16 mouse cellular contexts compared by ENCODE assay signal in genomic region chr6:88974457-88974856, GRCm38 (mm10).
DNase-seq lines count a peak whose midpoint lies in the region; ATAC-seq and TF ChIP-seq lines count a peak whose summit lies in the region.
"Had no signal": no experiment of that assay in that cellular context is flagged by ENCODE, and none has a peak within 500 bp of the region (broad histone marks: within the 10 kb centered on the region; RNA-seq: fewer than 3 reads in every experiment).

No protein-coding gene starts in this region.

- H3K4me1 ChIP-seq in embryonic facial prominence, embryonic 14.5 days (ENCODE audit: control insufficient read depth, insufficient read depth, low read length): no peaks in the 10 kb centered on the region
- H3K4me1 ChIP-seq in forebrain, embryonic 14.5 days (ENCODE audit: control insufficient read depth, insufficient read depth, low read length): peaks cover 25% of the 10 kb centered on the region; the same call in 1 of the 2 replicates
- H3K4me1 ChIP-seq in hindbrain, postnatal 0 days (ENCODE audit: insufficient read depth, low read length): peaks cover 26% of the 10 kb centered on the region
- H3K4me1 ChIP-seq in midbrain, embryonic 16.5 days (ENCODE audit: control insufficient read depth, insufficient read depth, low read length): peaks cover 74% of the 10 kb centered on the region
- H3K4me1 ChIP-seq: liver, embryonic 13.5 days had no signal

- no peaks in the 10 kb centered on the region; the same call in 1 of the 2 replicates for H3K27me3 ChIP-seq in embryonic facial prominence, embryonic 14.5 days (replicated peaks; ENCODE audit: control insufficient read depth, insufficient read depth, low read length)
- H3K27me3 ChIP-seq in forebrain, embryonic 14.5 days (replicated peaks; ENCODE audit: control insufficient read depth, insufficient read depth, low read length): no peaks in the 10 kb centered on the region
- H3K27me3 ChIP-seq in hindbrain, postnatal 0 days (ENCODE audit: insufficient read depth, low read length): no peaks in the 10 kb centered on the region
- H3K27me3 ChIP-seq in midbrain, embryonic 16.5 days (ENCODE audit: control insufficient read depth, insufficient read depth, low read depth, low read length): no peaks in the 10 kb centered on the region

- no peak overlapping the region for H3K4me2 ChIP-seq in embryonic facial prominence, embryonic 14.5 days (ENCODE audit: low read depth, low read length)
- H3K4me2 ChIP-seq in forebrain, embryonic 14.5 days (ENCODE audit: low read length): no peak overlapping the region
- no peak overlapping the region for H3K4me2 ChIP-seq in hindbrain, postnatal 0 days (ENCODE audit: low read depth, low read length)
- no peak overlapping the region for H3K4me2 ChIP-seq in midbrain, embryonic 16.5 days (ENCODE audit: low read length)
- H3K4me2 ChIP-seq: heart, embryonic 12.5 days; limb, embryonic 12.5 days; liver, embryonic 13.5 days had no signal

- no peaks in the 10 kb centered on the region for H3K36me3 ChIP-seq in embryonic facial prominence, embryonic 14.5 days (ENCODE audit: control insufficient read depth, insufficient read depth, low read length)
- no peaks in the 10 kb centered on the region for H3K36me3 ChIP-seq in forebrain, embryonic 14.5 days (ENCODE audit: control insufficient read depth, insufficient read depth, low read length)
- no peaks in the 10 kb centered on the region for H3K36me3 ChIP-seq in hindbrain, postnatal 0 days (ENCODE audit: insufficient read depth, low read length)
- H3K36me3 ChIP-seq in midbrain, embryonic 16.5 days (ENCODE audit: control insufficient read depth, insufficient read depth, low read length): no peaks in the 10 kb centered on the region
- H3K36me3 ChIP-seq: heart, embryonic 12.5 days; limb, embryonic 12.5 days; liver, embryonic 13.5 days had no signal

- ATAC-seq in embryonic facial prominence, embryonic 14.5 days (ENCODE audit: low read depth): peak; percentile 45; the same call in 1 of the 2 replicates
- ATAC-seq in forebrain, embryonic 14.5 days: no peak
- no peak for ATAC-seq in hindbrain, postnatal 0 days
- no peak for ATAC-seq in midbrain, embryonic 16.5 days
- ATAC-seq: intestine, postnatal 0 days had no signal

- no peak overlapping the region for H3K27ac ChIP-seq in embryonic facial prominence, embryonic 14.5 days (replicated peaks; ENCODE audit: low read depth, low read length)
- H3K27ac ChIP-seq in forebrain, embryonic 14.5 days (ENCODE audit: low read depth, low read length): 0 out of 2 replicates have a peak overlapping the region, but pooled peaks have one; percentile 29
- no peak overlapping the region for H3K27ac ChIP-seq in hindbrain, postnatal 0 days
- H3K27ac ChIP-seq in midbrain, embryonic 16.5 days (ENCODE audit: low read length): peak overlapping the region; percentile 43; the same call in 1 of the 2 replicates
- H3K27ac ChIP-seq: gastrocnemius, adult 2 months; kidney, postnatal 0 days; limb, embryonic 12.5 days; liver, embryonic 13.5 days had no signal

- H3K9ac ChIP-seq in embryonic facial prominence, embryonic 14.5 days (ENCODE audit: low read depth, low read length): no peak overlapping the region
- H3K9ac ChIP-seq in forebrain, embryonic 14.5 days (ENCODE audit: low read length): no peak overlapping the region
- no peak overlapping the region for H3K9ac ChIP-seq in hindbrain, postnatal 0 days (replicated peaks; ENCODE audit: low read length)
- no peak overlapping the region for H3K9ac ChIP-seq in midbrain, embryonic 16.5 days (ENCODE audit: low read depth, low read length)
- H3K9ac ChIP-seq: heart, embryonic 12.5 days; limb, embryonic 12.5 days; liver, embryonic 13.5 days had no signal

- 12% methylated on average over 7 of the region's 7 CpGs for WGBS in embryonic facial prominence, embryonic 14.5 days
- 6% methylated on average over 7 of the region's 7 CpGs for WGBS in forebrain, embryonic 14.5 days
- WGBS in hindbrain, postnatal 0 days: 22% methylated on average over 7 of the region's 7 CpGs
- WGBS in midbrain, embryonic 16.5 days: 10% methylated on average over 7 of the region's 7 CpGs

- no peaks in the 10 kb centered on the region for H3K9me3 ChIP-seq in embryonic facial prominence, embryonic 14.5 days (ENCODE audit: control insufficient read depth, low read length)
- H3K9me3 ChIP-seq in forebrain, embryonic 14.5 days (replicated peaks; ENCODE audit: control insufficient read depth, low read length): no peaks in the 10 kb centered on the region
- H3K9me3 ChIP-seq in hindbrain, postnatal 0 days (ENCODE audit: low read length): no peaks in the 10 kb centered on the region
- H3K9me3 ChIP-seq in midbrain, embryonic 16.5 days (replicated peaks; ENCODE audit: control insufficient read depth, low read length, poor library complexity, severe bottlenecking): no peaks in the 10 kb centered on the region
- H3K9me3 ChIP-seq: heart, embryonic 12.5 days; limb, embryonic 12.5 days; liver, embryonic 13.5 days had no signal

- TF ChIP-seq CTCF in hindbrain, postnatal 0 days (IDR thresholded peaks at IDR 0.05; ENCODE audit: low read depth): no peak

- peak; percentile 50 for DNase-seq in embryonic facial prominence, embryonic 14.5 days (ENCODE audit: low spot score)
- peak; percentile 56 for DNase-seq in forebrain, embryonic 14.5 days (ENCODE audit: low spot score)
- DNase-seq in hindbrain, postnatal 0 days (ENCODE audit: low spot score): peak; percentile 36
- DNase-seq in lung, postnatal 25 days (ENCODE audit: low spot score): no peak
- DNase-seq in thymus, postnatal 4 days: no peak
- no peak for DNase-seq in MN1 (ENCODE audit: low spot score)
- DNase-seq in embryo, embryonic 9.5 days (ENCODE audit: extremely low spot score): no peak
- DNase-seq: cerebellum, adult 9-11 months; gastrocnemius, adult 2 months; layer of hippocampus, adult 9-11 months; liver, embryonic 13.5 days had no signal

- H3K4me3 ChIP-seq in embryonic facial prominence, embryonic 14.5 days (ENCODE audit: low read depth, low read length): no peak overlapping the region
- H3K4me3 ChIP-seq in forebrain, embryonic 14.5 days (ENCODE audit: low read depth, low read length): no peak overlapping the region
- no peak overlapping the region for H3K4me3 ChIP-seq in hindbrain, postnatal 0 days (ENCODE audit: low read length)
- H3K4me3 ChIP-seq in midbrain, embryonic 16.5 days (ENCODE audit: low read depth, low read length): no peak overlapping the region
- H3K4me3 ChIP-seq: gastrocnemius, adult 2 months; heart, embryonic 12.5 days; limb, embryonic 12.5 days; liver, embryonic 13.5 days had no signal

Comparison
In these comparisons a context has a peak if more than half of its experiments do, and no peak if none do; other contexts are left out.
1. DNase-seq: peak in embryonic facial prominence, embryonic 14.5 days (single experiment), forebrain, embryonic 14.5 days (single experiment) and hindbrain, postnatal 0 days (single experiment); none in lung, postnatal 25 days (single experiment), thymus, postnatal 4 days (single experiment), MN1 (single experiment) and embryo, embryonic 9.5 days (single experiment).
2. H3K27ac ChIP-seq: peak in forebrain, embryonic 14.5 days (single experiment) and midbrain, embryonic 16.5 days (single experiment); none in embryonic facial prominence, embryonic 14.5 days (single experiment) and hindbrain, postnatal 0 days (single experiment).